Mouse (Mus musculus): ENCODE measurements at regions not wholly inside any gene's neighbourhood (a gene's known extent, or its start where the extent isn't known, plus 50 kb on each side); places are given as distances from the start of the nearest gene placed in this dataset.

GRCm38 (mm10) chr2:84265002-84265401 is 160.2 kb downstream of the Calcrl start:
- no peak for DNase-seq (ENCODE audit: low read depth)

- no peak for DNase-seq (ENCODE audit: low read depth)
These were observed 159.1 kb downstream of the Calcrl start for GRCm38 (mm10) chr2:84266158-84266557.

GRCm38 (mm10) chr2:84266883-84267554 is 158.2 kb downstream of the Calcrl start:
- no peak for DNase-seq (ENCODE audit: low read depth)

- no peak for DNase-seq (ENCODE audit: low read depth)
These were observed 151.0 kb downstream of the Calcrl start for GRCm38 (mm10) chr2:84274038-84274724.

GRCm38 (mm10) chr2:84277181-84277580 is 148.0 kb downstream of the Calcrl start:
- no peak for DNase-seq (ENCODE audit: low read depth)
